Mouse (Mus musculus) myocyte (in vitro differentiated cells): Measurements from ENCODE around the gene Zic1.

Experiments
- CEBPB ChIP-seq: IDR thresholded peaks from 2 replicates; pipeline ENCODE4 v1.6.1; 2011; ENCODE audit warnings: mild to moderate bottlenecking, moderate library complexity; ENCODE audit not compliant: poor library complexity, insufficient read depth, severe bottlenecking
- E2F4 ChIP-seq: IDR thresholded peaks from one replicate; pipeline ENCODE4 v1.6.1; 2011; ENCODE audit warnings: mild to moderate bottlenecking, control low read depth, moderate library complexity; ENCODE audit not compliant: insufficient read depth
- MYOD1 ChIP-seq, 3 experiments: IDR thresholded peaks; one replicate each; pipeline ENCODE4 v1.6.1; 2011; ENCODE audit warnings: control low read depth in 2 of 3, low read depth in 2 of 3, mild to moderate bottlenecking in 2 of 3, moderate library complexity in 1 of 3; ENCODE audit not compliant: insufficient read length in 2 of 3, control insufficient read depth in 1 of 3
- MYOG ChIP-seq, 3 experiments: IDR thresholded peaks; one replicate each; pipeline ENCODE4 v1.6.1; 2011; ENCODE audit warnings: control low read depth in 2 of 3, low read depth in 2 of 3, mild to moderate bottlenecking in 2 of 3; ENCODE audit not compliant: insufficient read length in 2 of 3, control insufficient read depth in 1 of 3, insufficient read depth in 1 of 3
- POLR2A ChIP-seq: IDR thresholded peaks from one replicate; pipeline ENCODE4 v1.6.1; 2011; ENCODE audit warnings: low read depth, mild to moderate bottlenecking, control low read depth, moderate library complexity; ENCODE audit not compliant: insufficient read length
- POLR2AphosphoS2 ChIP-seq: IDR thresholded peaks from one replicate; pipeline ENCODE4 v1.6.1; 2011; ENCODE audit warnings: low read depth, control low read depth; ENCODE audit not compliant: insufficient read length
- SRF ChIP-seq: IDR thresholded peaks from one replicate; pipeline ENCODE4 v1.6.1; 2011; ENCODE audit warnings: low read depth; ENCODE audit not compliant: control insufficient read depth, insufficient read length
- TCF12 ChIP-seq: IDR thresholded peaks from one replicate; pipeline ENCODE4 v1.6.1; 2011; ENCODE audit warnings: mild to moderate bottlenecking, control low read depth; ENCODE audit not compliant: poor library complexity, insufficient read depth, severe bottlenecking
- USF1 ChIP-seq: IDR thresholded peaks from one replicate; pipeline ENCODE4 v1.6.1; 2011; ENCODE audit warnings: low read depth, mild to moderate bottlenecking, control low read depth, moderate library complexity

GRCm38 (mm10) chr9:91363011-91363730 lies 2.4 kb downstream of the Zic1 start:
- no peak for TF ChIP-seq USF1
- no peak for TF ChIP-seq CEBPB
- no peak for TF ChIP-seq POLR2A
- TF ChIP-seq TCF12, result no peak
- TF ChIP-seq POLR2AphosphoS2, result no peak
- TF ChIP-seq MYOD1 (IDR thresholded peaks at IDR 0.05; ENCODE audit: control insufficient read depth in 1 of 3, insufficient read length in 2 of 3, low read depth in 2 of 3), result no peak
- no peak for TF ChIP-seq MYOG (IDR thresholded peaks at IDR 0.05; ENCODE audit: control insufficient read depth in 1 of 3, insufficient read depth in 1 of 3, insufficient read length in 2 of 3, low read depth in 2 of 3)
- TF ChIP-seq E2F4, result no peak
- TF ChIP-seq SRF, result no peak
